8 mouse cellular contexts compared by ENCODE assay signal in the genomic region with DNA sequence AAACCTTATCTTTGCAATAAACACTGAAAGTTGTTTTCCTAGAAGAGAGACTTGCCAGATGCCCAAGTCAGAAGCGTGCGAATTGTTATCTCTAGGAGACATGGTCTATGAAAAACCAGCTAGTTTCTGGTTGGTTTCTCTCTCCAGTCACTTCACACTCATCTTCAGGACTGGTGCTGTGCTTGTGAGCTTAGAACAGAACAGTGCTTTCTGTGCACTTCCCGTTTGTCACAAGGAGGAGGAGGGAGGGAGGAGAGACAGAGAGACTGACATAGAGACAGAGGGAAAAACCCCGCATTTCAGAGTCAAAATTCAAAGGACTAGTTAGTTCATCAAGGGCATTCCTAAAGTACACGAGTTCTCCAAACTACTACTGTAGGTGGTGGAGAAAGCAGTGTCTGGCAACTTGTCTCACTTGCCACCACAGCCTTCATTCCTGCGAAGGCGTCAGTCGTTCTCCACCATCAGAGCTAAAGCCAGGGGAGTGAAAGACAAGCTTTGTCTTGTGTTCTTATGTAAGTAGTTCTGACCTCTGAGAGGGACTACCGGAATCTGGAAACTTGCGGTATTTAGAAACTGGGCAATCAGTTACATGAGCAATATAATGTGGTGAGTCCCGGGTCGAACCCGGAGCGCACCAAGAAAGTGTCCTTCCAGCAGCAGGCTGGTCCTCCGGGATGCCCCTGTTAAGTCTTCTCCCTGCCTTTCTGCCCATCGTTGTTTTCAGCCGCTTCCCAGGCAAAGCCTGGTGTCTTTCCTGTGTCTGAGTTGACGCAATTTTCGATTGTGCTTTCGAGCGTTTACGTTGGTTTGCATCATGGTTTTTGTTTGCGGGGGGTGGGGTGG.
DNase-seq lines count a peak whose midpoint lies in the region; ATAC-seq and TF ChIP-seq lines count a peak whose summit lies in the region.

No protein-coding gene starts in this region.

- peaks cover 16 to 33% of the 10 kb centered on the region in 2 experiments for H3K4me1 ChIP-seq in MEL (ENCODE audit: control insufficient read depth in 1 of 2, insufficient read depth in 2 of 2, low read length in 2 of 2)
- peaks cover 5% of the 10 kb centered on the region for H3K4me1 ChIP-seq in intestine, postnatal 0 days (replicated peaks; ENCODE audit: control insufficient read depth, insufficient read depth, low read length)
- H3K4me1 ChIP-seq in lung, embryonic 15.5 days, result peaks cover 22% of the 10 kb centered on the region
- H3K4me1 ChIP-seq in neural tube, embryonic 15.5 days, result peaks cover 20% of the 10 kb centered on the region

- peak in 1 of 2 experiments; percentile 45; a peak in 1 of 4 replicates for TF ChIP-seq POLR2A in MEL (IDR thresholded peaks at IDR 0.05; ENCODE audit: control insufficient read depth in 1 of 2, insufficient read depth in 1 of 2, low read depth in 1 of 2, low read length in 2 of 2, poor library complexity in 1 of 2)

- ATAC-seq in intestine, postnatal 0 days, result 0 out of 2 replicates have a peak, but pooled peaks have one; percentile 11
- no peak for ATAC-seq in lung, embryonic 15.5 days (ENCODE audit: borderline replicate concordance, extremely low read depth, low FRiP score, low TSS enrichment)
- 0 out of 2 replicates have a peak, but pooled peaks have one; percentile 20 for ATAC-seq in neural tube, embryonic 15.5 days (ENCODE audit: low FRiP score)

- peak overlapping the region; percentile 100 for H3K27ac ChIP-seq in MEL (ENCODE audit: control insufficient read depth, low read depth, low read length)
- peak overlapping the region; percentile 98 for H3K27ac ChIP-seq in intestine, postnatal 0 days (ENCODE audit: low read depth, low read length)
- peak overlapping the region; percentile 95 for H3K27ac ChIP-seq in lung, embryonic 15.5 days
- peak overlapping the region; percentile 84 for H3K27ac ChIP-seq in neural tube, embryonic 15.5 days (replicated peaks)

- no peaks in the 10 kb centered on the region for H3K27me3 ChIP-seq in MEL (ENCODE audit: control insufficient read depth in 1 of 2, insufficient read depth in 2 of 2, low read length in 2 of 2)
- H3K27me3 ChIP-seq in intestine, postnatal 0 days (replicated peaks; ENCODE audit: control insufficient read depth, insufficient read depth, low read length), result no peaks in the 10 kb centered on the region
- H3K27me3 ChIP-seq in lung, embryonic 15.5 days, result no peaks in the 10 kb centered on the region
- peaks cover 22% of the 10 kb centered on the region for H3K27me3 ChIP-seq in neural tube, embryonic 15.5 days (replicated peaks)

- H3K9ac ChIP-seq in MEL (ENCODE audit: control insufficient read depth, low read depth, low read length, poor library complexity, severe bottlenecking), result peak overlapping the region; percentile 98
- H3K9ac ChIP-seq in intestine, postnatal 0 days (ENCODE audit: low read depth, low read length), result peak overlapping the region; percentile 91
- H3K9ac ChIP-seq in lung, embryonic 15.5 days, result peak overlapping the region; percentile 64
- peak overlapping the region; percentile 62; the same call in 1 of the 2 replicates for H3K9ac ChIP-seq in neural tube, embryonic 15.5 days (replicated peaks)

- no peaks in the 10 kb centered on the region for H3K9me3 ChIP-seq in MEL (replicated peaks; ENCODE audit: insufficient read depth, low read length)
- H3K9me3 ChIP-seq in intestine, postnatal 0 days (ENCODE audit: control insufficient read depth), result no peaks in the 10 kb centered on the region
- H3K9me3 ChIP-seq in lung, embryonic 15.5 days, result no peaks in the 10 kb centered on the region
- no peaks in the 10 kb centered on the region for H3K9me3 ChIP-seq in neural tube, embryonic 15.5 days (replicated peaks)

- TF ChIP-seq RAD21 in MEL (IDR thresholded peaks at IDR 0.05; ENCODE audit: low read depth, low read length), result no peak

- peaks cover 40% of the 10 kb centered on the region for H3K79me2 ChIP-seq in MEL (ENCODE audit: control insufficient read depth, insufficient read depth, low read length, poor library complexity)

- TF ChIP-seq CTCF in MEL (IDR thresholded peaks at IDR 0.05 in 2 of 3, conservative IDR thresholded peaks at IDR 0.05 in 1 of 3; ENCODE audit: control insufficient read depth in 1 of 3, insufficient read depth in 1 of 3, low read depth in 2 of 3, low read length in 3 of 3, poor library complexity in 1 of 3, severe bottlenecking in 1 of 3), result no peak
- TF ChIP-seq CTCF in intestine, postnatal 0 days (IDR thresholded peaks at IDR 0.05; ENCODE audit: low read depth), result no peak

- peaks cover 0 to 38% of the 10 kb centered on the region in 2 experiments; a peak in 2 of 4 replicates for H3K36me3 ChIP-seq in MEL (ENCODE audit: control insufficient read depth in 1 of 2, insufficient read depth in 2 of 2, low read length in 2 of 2)
- H3K36me3 ChIP-seq in intestine, postnatal 0 days (ENCODE audit: control insufficient read depth, insufficient read depth), result no peaks in the 10 kb centered on the region; the same call in 1 of the 2 replicates
- H3K36me3 ChIP-seq in lung, embryonic 15.5 days, result no peaks in the 10 kb centered on the region
- H3K36me3 ChIP-seq in neural tube, embryonic 15.5 days, result no peaks in the 10 kb centered on the region

- DNase-seq in 3T3-L1 (ENCODE audit: low read depth, low spot score), result peak; percentile 81
- peak; percentile 90 for DNase-seq in MEL (ENCODE audit: low read depth, low spot score)
- DNase-seq in cerebellum, postnatal 14 days, result peak; percentile 16 to 36
- DNase-seq in heart, adult 18-20 months, result peak; percentile 59 to 78
- no peak for DNase-seq in right cerebral cortex, postnatal 36 days (ENCODE audit: low spot score in 2 of 2)

- peak overlapping the region; percentile 87 to 96 for H3K4me3 ChIP-seq in MEL (ENCODE audit: control insufficient read depth in 1 of 2, insufficient read depth in 1 of 2, low read depth in 2 of 2, low read length in 2 of 2)
- H3K4me3 ChIP-seq in intestine, postnatal 0 days (ENCODE audit: low read depth, low read length), result peak overlapping the region; percentile 82
- peak overlapping the region; percentile 84 for H3K4me3 ChIP-seq in lung, embryonic 15.5 days
- H3K4me3 ChIP-seq in neural tube, embryonic 15.5 days (replicated peaks), result peak overlapping the region; percentile 63

- peak; percentile 46 to 65; a peak in 3 of 4 replicates for TF ChIP-seq EP300 in MEL (IDR thresholded peaks at IDR 0.05; ENCODE audit: low read depth in 1 of 2, low read length in 2 of 2)

- WGBS in intestine, postnatal 0 days, result 2% methylated on average over 23 of the region's 23 CpGs
- 2% methylated on average over 23 of the region's 23 CpGs for WGBS in lung, embryonic 15.5 days
- 4% methylated on average over 23 of the region's 23 CpGs for WGBS in neural tube, embryonic 15.5 days

- H3K4me2 ChIP-seq in intestine, postnatal 0 days (replicated peaks; ENCODE audit: low read depth), result peak overlapping the region; percentile 84
- H3K4me2 ChIP-seq in lung, embryonic 15.5 days, result peak overlapping the region; percentile 90
- H3K4me2 ChIP-seq in neural tube, embryonic 15.5 days, result peak overlapping the region; percentile 75

TF ChIP-seq in MEL, 35 proteins besides CTCF, POLR2A, EP300 and RAD21:
- TF ChIP-seq HCFC1 (IDR thresholded peaks at IDR 0.05; ENCODE audit: low read depth, low read length) (peak; percentile 34), ETS1 (IDR thresholded peaks at IDR 0.05; ENCODE audit: low read depth, low read length) (peak; percentile 70), TBP (IDR thresholded peaks at IDR 0.05; ENCODE audit: low read depth, low read length) (peak; percentile 59), UBTF (IDR thresholded peaks at IDR 0.05; ENCODE audit: borderline replicate concordance, insufficient read depth, low read depth, low read length) (no peak; the same call in 1 of the 2 replicates), BHLHE40 (IDR thresholded peaks at IDR 0.05; ENCODE audit: borderline replicate concordance, low read depth, low read length) (peak; percentile 88), SIN3A (IDR thresholded peaks at IDR 0.05; ENCODE audit: low read length) (peak; percentile 56), MAZ (IDR thresholded peaks at IDR 0.05; ENCODE audit: low read depth, low read length) (peak; percentile 71; the same call in 1 of the 2 replicates), MAFK (IDR thresholded peaks at IDR 0.05; ENCODE audit: borderline replicate concordance, low read depth, low read length) (no peak), TAL1 (IDR thresholded peaks at IDR 0.05; ENCODE audit: low read length) (peak; percentile 45; the same call in 1 of the 2 replicates), MAX (IDR thresholded peaks at IDR 0.05; ENCODE audit: low read length) (peak; percentile 3), POLR2AphosphoS2 (IDR thresholded peaks at IDR 0.05; ENCODE audit: low read length) (0 out of 2 replicates have a peak, but pooled peaks have one; percentile 28), RCOR1 (IDR thresholded peaks at IDR 0.05; ENCODE audit: low read depth, low read length) (no peak), GATA1 (IDR thresholded peaks at IDR 0.05; ENCODE audit: low read depth, low read length) (peak; percentile 68), KAT2A (conservative IDR thresholded peaks at IDR 0.05; ENCODE audit: low read depth, low read length) (0 out of 2 replicates have a peak, but pooled peaks have one; percentile 48), TCF12 (IDR thresholded peaks at IDR 0.05; ENCODE audit: low read depth, low read length) (peak; percentile 70), ELF1 (IDR thresholded peaks at IDR 0.05; ENCODE audit: low read depth, low read length) (peak; percentile 63; the same call in 1 of the 2 replicates), MXI1 (IDR thresholded peaks at IDR 0.05; ENCODE audit: low read depth, low read length) (no peak; the same call in 1 of the 2 replicates), MYC (IDR thresholded peaks at IDR 0.05; ENCODE audit: low read depth, low read length) (0 out of 2 replicates have a peak, but pooled peaks have one; percentile 18)

Comparison
In these comparisons a context has a peak if more than half of its experiments do, and no peak if none do; other contexts are left out.
1. DNase-seq: peak in 3T3-L1 (single experiment), MEL (single experiment), cerebellum, postnatal 14 days (2 of 2) and heart, adult 18-20 months (2 of 2); none in right cerebral cortex, postnatal 36 days (0 of 2).
2. Peak in every context shown above with its lines, with median percentiles within 50 percentile points of each other: H3K27ac ChIP-seq, H3K4me3 ChIP-seq, H3K9ac ChIP-seq and H3K4me2 ChIP-seq.